Mouse (Mus musculus): Measurements from ENCODE around the gene Oosp1.

Oosp1 gene

GRCm38 (mm10) chr19:11617983-11618382 lies 73.0 kb downstream of the Oosp1 start:
- CTCF ChIA-PET, result no interaction called here
